Comparison of ENCODE assay signal across 28 mouse cellular contexts in the genomic region with DNA sequence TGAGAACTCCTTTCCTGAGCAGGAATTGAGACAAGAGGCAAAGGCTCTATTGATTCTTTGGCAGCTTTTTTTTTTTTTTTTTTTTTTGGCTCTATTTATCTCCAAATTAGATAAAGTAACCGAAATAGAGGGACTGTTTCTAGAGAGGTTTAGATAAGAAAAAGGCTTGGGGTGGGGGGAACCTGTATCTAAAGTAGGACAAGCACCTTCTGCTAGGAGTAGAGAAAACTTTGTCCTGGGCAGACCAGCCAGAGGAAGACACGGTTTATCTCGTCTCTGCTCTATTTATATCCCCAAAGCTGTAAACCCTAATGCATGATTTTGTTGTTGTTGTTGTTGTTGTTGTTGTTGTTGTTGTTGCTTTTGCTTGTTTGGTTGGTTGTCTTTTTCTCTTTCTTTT.
"Had no signal": no experiment of that assay in that cellular context is flagged by ENCODE, and none has a peak within 500 bp of the region (broad histone marks: within the 10 kb centered on the region; RNA-seq: fewer than 3 reads in every experiment).

No protein-coding gene starts in this region.

- H3K27ac ChIP-seq: heart, adult 2 months; heart, embryonic 13.5 days; heart, embryonic 15.5 days; hindbrain, embryonic 10.5 days; hindbrain, embryonic 12.5 days; hindbrain, embryonic 14.5 days; intestine, embryonic 15.5 days; layer of hippocampus, adult 2 months; limb, embryonic 13.5 days; limb, embryonic 15.5 days had no signal

- H3K36me3 ChIP-seq: heart, embryonic 13.5 days; heart, embryonic 15.5 days; hindbrain, embryonic 10.5 days; hindbrain, embryonic 12.5 days; intestine, embryonic 15.5 days; limb, embryonic 13.5 days; limb, embryonic 15.5 days had no signal

- H3K4me2 ChIP-seq: heart, embryonic 11.5 days; heart, embryonic 13.5 days; heart, embryonic 15.5 days; hindbrain, embryonic 12.5 days; hindbrain, embryonic 14.5 days; intestine, embryonic 15.5 days; limb, embryonic 13.5 days; limb, embryonic 15.5 days had no signal

- H3K4me1 ChIP-seq: heart, embryonic 13.5 days; heart, embryonic 15.5 days; hindbrain, embryonic 10.5 days; hindbrain, embryonic 12.5 days; intestine, embryonic 15.5 days; limb, embryonic 13.5 days; limb, embryonic 15.5 days had no signal

- H3K9me3 ChIP-seq: heart, embryonic 13.5 days; heart, embryonic 15.5 days; hindbrain, embryonic 10.5 days; hindbrain, embryonic 12.5 days; intestine, embryonic 15.5 days; limb, embryonic 13.5 days; limb, embryonic 15.5 days had no signal

- ATAC-seq: forebrain, postnatal 0 days; hindbrain, embryonic 16.5 days; inflammation-experienced regulatory T-cells, adult 6 months; intestine, embryonic 15.5 days; intestine, postnatal 0 days had no signal

- DNase-seq: forebrain, postnatal 0 days; gastrocnemius, postnatal 14 days; gastrocnemius, postnatal 36 days; heart, adult 11 months; heart, adult 2 months; heart, postnatal 14 days; heart, postnatal 36 days; kidney, adult 18-20 months; kidney, adult 8-10 months; kidney, postnatal 10 days; kidney, postnatal 25 days; kidney, postnatal 4 days; layer of hippocampus, adult 9-11 months; layer of hippocampus, postnatal 36 days; left cerebral cortex, postnatal 4 days had no signal

- H3K9ac ChIP-seq: forebrain, postnatal 0 days; heart, embryonic 13.5 days; heart, embryonic 15.5 days; hindbrain, embryonic 12.5 days; hindbrain, embryonic 14.5 days; intestine, embryonic 15.5 days; limb, embryonic 13.5 days; limb, embryonic 15.5 days had no signal

- H3K27me3 ChIP-seq: heart, embryonic 13.5 days; heart, embryonic 15.5 days; hindbrain, embryonic 12.5 days; intestine, embryonic 15.5 days; limb, embryonic 13.5 days; limb, embryonic 15.5 days had no signal

- H3K4me3 ChIP-seq: heart, adult 2 months; heart, embryonic 13.5 days; heart, embryonic 15.5 days; hindbrain, embryonic 10.5 days; hindbrain, embryonic 12.5 days; intestine, embryonic 15.5 days; layer of hippocampus, adult 2 months; limb, embryonic 13.5 days; limb, embryonic 15.5 days had no signal
